Mouse (Mus musculus): Measurements from ENCODE around the gene LTO1.

- TF ChIP-seq CTCF (conservative IDR thresholded peaks at IDR 0.05; ENCODE audit: insufficient read depth, insufficient read length, low read depth, low read length) (no peak), POLR2A (IDR thresholded peaks at IDR 0.05; ENCODE audit: low read depth, low read length) (no peak)
These were observed 26.2 kb upstream of the LTO1 start for GRCm38 (mm10) chr7:144888564-144889299.
